Mouse (Mus musculus) limb, embryonic 10.5 days (tissue): ENCODE results near the gene Traf5. TPM values are rescaled to one million over a fixed set of nuclear protein-coding genes. Genes with fewer than 3 reads are reported as not detected.

Source experiments
- DNase-seq: peaks from one replicate; pipeline ENCODE4 v3.0.0-alpha.2; 2017; ENCODE audit warnings: low spot score
- H3K27ac ChIP-seq: fragments of 300-500 bp; sonication (generic); 2 replicates; pipeline ENCODE4 v1.5.1; 2016; ENCODE audit warnings: mild to moderate bottlenecking
- H3K27me3 ChIP-seq: fragments of 300-500 bp; sonication (generic); 2 replicates; pipeline ENCODE4 v1.6.1; 2016; ENCODE audit warnings: low read depth, mild to moderate bottlenecking; ENCODE audit not compliant: poor library complexity, severe bottlenecking
- H3K36me3 ChIP-seq: fragments of 300-500 bp; sonication (generic); 2 replicates; pipeline ENCODE4 v1.6.1; 2016; ENCODE audit warnings: mild to moderate bottlenecking, moderate library complexity
- H3K4me1 ChIP-seq: fragments of 300-500 bp; sonication (generic); 2 replicates; pipeline ENCODE4 v1.6.1; 2016
- H3K4me3 ChIP-seq: fragments of 300-500 bp; sonication (generic); 2 replicates; pipeline ENCODE4 v1.5.1; 2016; ENCODE audit warnings: mild to moderate bottlenecking, moderate library complexity
- H3K9me3 ChIP-seq: fragments of 300-500 bp; sonication (generic); replicated peaks from 2 replicates; pipeline ENCODE4 v1.6.1; 2016; ENCODE audit warnings: mild to moderate bottlenecking
- WGBS: fragments of 180-500 bp; shearing (Covaris S2); methylation state at CpG from one replicate; pipeline ENCODE4 v1.1.7; 2016; 5-methylcytosine and 5-hydroxymethylcytosine counted together
- polyA plus RNA-seq: library from polyadenylated mRNA; unstranded; fragments of >200 nt; fragmentation: Nextera tagmentation; extraction: Ambion mirVana; gene quantifications from 2 replicates; pipeline ENCODE4 v1.2.1, GENCODE M21; 2016

The Traf5 gene
- polyA plus RNA-seq, 1 experiment from 2014 or later = 4.3 TPM

- Histone ChIP-seq H3K4me3 (no peak overlapping the region), H3K4me1 (no peaks in the 10 kb centered on the region), H3K36me3 (peaks cover 51% of the 10 kb centered on the region), H3K9me3 (no peaks in the 10 kb centered on the region), H3K27me3 (no peaks in the 10 kb centered on the region), H3K27ac (no peak overlapping the region)
- WGBS = 22% methylated on average over 2 of the region's 2 CpGs
- DNase-seq = no peak
Measured at GRCm38 (mm10) chr1:192107352-192107751, 15.0 kb upstream of the Traf5 start.

GRCm38 (mm10) chr1:192105902-192106389 is 13.6 kb upstream of the Traf5 start:
- DNase-seq = no peak
- no peak overlapping the region for H3K4me3 ChIP-seq
- 93% methylated on average over 4 of the region's 4 CpGs for WGBS
- H3K27ac ChIP-seq = no peak overlapping the region
- no peaks in the 10 kb centered on the region for H3K4me1 ChIP-seq
- H3K36me3 ChIP-seq = peaks cover 49% of the 10 kb centered on the region
- no peaks in the 10 kb centered on the region for H3K27me3 ChIP-seq
- H3K9me3 ChIP-seq = no peaks in the 10 kb centered on the region

GRCm38 (mm10) chr1:192104021-192104420 is 11.7 kb upstream of the Traf5 start:
- WGBS = 98% methylated on average over 9 of the region's 9 CpGs
- peaks cover 43% of the 10 kb centered on the region for H3K36me3 ChIP-seq
- no peaks in the 10 kb centered on the region for H3K9me3 ChIP-seq
- H3K27me3 ChIP-seq = no peaks in the 10 kb centered on the region
- no peak overlapping the region for H3K27ac ChIP-seq
- no peak overlapping the region for H3K4me3 ChIP-seq
- H3K4me1 ChIP-seq = no peaks in the 10 kb centered on the region
- DNase-seq = no peak

- Histone ChIP-seq H3K27me3 (no peaks in the 10 kb centered on the region), H3K27ac (no peak overlapping the region), H3K4me3 (no peak overlapping the region), H3K36me3 (peaks cover 40% of the 10 kb centered on the region), H3K4me1 (no peaks in the 10 kb centered on the region), H3K9me3 (no peaks in the 10 kb centered on the region)
- 90% methylated on average over 6 of the region's 6 CpGs for WGBS
- DNase-seq = no peak
Measured at GRCm38 (mm10) chr1:192103176-192103575, 10.8 kb upstream of the Traf5 start.

GRCm38 (mm10) chr1:192101359-192101758 is 9.0 kb upstream of the Traf5 start:
- no peak overlapping the region for H3K27ac ChIP-seq
- WGBS = 83% methylated on average over 8 of the region's 8 CpGs
- H3K9me3 ChIP-seq = no peaks in the 10 kb centered on the region
- H3K27me3 ChIP-seq = no peaks in the 10 kb centered on the region
- peaks cover 39% of the 10 kb centered on the region for H3K36me3 ChIP-seq
- no peak overlapping the region for H3K4me3 ChIP-seq
- H3K4me1 ChIP-seq = no peaks in the 10 kb centered on the region
- no peak for DNase-seq

- 94% methylated on average over 11 of the region's 11 CpGs for WGBS
- Histone ChIP-seq H3K4me3 (no peak overlapping the region), H3K27me3 (no peaks in the 10 kb centered on the region), H3K36me3 (peaks cover 36% of the 10 kb centered on the region), H3K27ac (no peak overlapping the region), H3K9me3 (no peaks in the 10 kb centered on the region), H3K4me1 (no peaks in the 10 kb centered on the region)
- DNase-seq = no peak
Measured at GRCm38 (mm10) chr1:192100742-192101141, 8.4 kb upstream of the Traf5 start.

GRCm38 (mm10) chr1:192095626-192096025 is 3.3 kb upstream of the Traf5 start:
- peaks cover 7% of the 10 kb centered on the region; the same call in 1 of the 2 replicates for H3K4me1 ChIP-seq
- no peak for DNase-seq
- H3K27me3 ChIP-seq = peaks cover 10% of the 10 kb centered on the region
- 96% methylated on average over 5 of the region's 5 CpGs for WGBS
- H3K9me3 ChIP-seq = no peaks in the 10 kb centered on the region
- peaks cover 14% of the 10 kb centered on the region for H3K36me3 ChIP-seq
- no peak overlapping the region for H3K4me3 ChIP-seq
- no peak overlapping the region for H3K27ac ChIP-seq

- 55% methylated on average over 13 of the region's 13 CpGs for WGBS
- H3K36me3 ChIP-seq = peaks cover 9% of the 10 kb centered on the region
- H3K9me3 ChIP-seq = no peaks in the 10 kb centered on the region
Measured at GRCm38 (mm10) chr1:192094451-192095170, 2.3 kb upstream of the Traf5 start.

GRCm38 (mm10) chr1:192092879-192093660 is 711 bp upstream of the Traf5 start:
- DNase-seq = peak; percentile 73
- Histone ChIP-seq H3K27me3 (peaks cover 28% of the 10 kb centered on the region), H3K27ac (no peak overlapping the region), H3K4me1 (peaks cover 10% of the 10 kb centered on the region), H3K4me3 (peak overlapping the region; percentile 67), H3K9me3 (no peaks in the 10 kb centered on the region), H3K36me3 (peaks cover 3% of the 10 kb centered on the region; the same call in 1 of the 2 replicates)
- 31% methylated on average over 16 of the region's 16 CpGs for WGBS

More at GRCm38 (mm10) chr1:192094451-192095170, 2.3 kb upstream of the Traf5 start:
- DNase-seq = peak; percentile 72
- Histone ChIP-seq H3K27me3 (peaks cover 19% of the 10 kb centered on the region), H3K27ac (no peak overlapping the region), H3K4me1 (peaks cover 7% of the 10 kb centered on the region; the same call in 1 of the 2 replicates), H3K4me3 (no peak overlapping the region)

- H3K27ac ChIP-seq = no peak overlapping the region
- peaks cover 10% of the 10 kb centered on the region for H3K4me1 ChIP-seq
- no peaks in the 10 kb centered on the region for H3K36me3 ChIP-seq
- H3K4me3 ChIP-seq = no peak overlapping the region
- H3K9me3 ChIP-seq = no peaks in the 10 kb centered on the region
- no peak for DNase-seq
- 74% methylated on average over 11 of the region's 11 CpGs for WGBS
- peaks cover 28% of the 10 kb centered on the region for H3K27me3 ChIP-seq
Measured at GRCm38 (mm10) chr1:192090689-192091567, 1.4 kb downstream of the Traf5 start.

GRCm38 (mm10) chr1:192090281-192090680 is 2.1 kb downstream of the Traf5 start:
- DNase-seq = no peak

More at GRCm38 (mm10) chr1:192090281-192090680, 2.1 kb downstream of the Traf5 start:
- Histone ChIP-seq H3K9me3 (no peaks in the 10 kb centered on the region), H3K27ac (no peak overlapping the region), H3K4me3 (no peak overlapping the region), H3K36me3 (no peaks in the 10 kb centered on the region), H3K4me1 (peaks cover 10% of the 10 kb centered on the region), H3K27me3 (peaks cover 28% of the 10 kb centered on the region)
- WGBS = 94% methylated on average over 3 of the region's 3 CpGs
